Mouse (Mus musculus): Measurements from ENCODE around the gene Sik1.

The Sik1 gene

GRCm38 (mm10) chr17:31854770-31855596 is 621 bp downstream of the Sik1 start:
- peak; percentile 61 to 66 for DNase-seq

- DNase-seq, result peak; percentile 48 to 53
Observed at GRCm38 (mm10) chr17:31853448-31854188, 2.0 kb downstream of the Sik1 start.

GRCm38 (mm10) chr17:31852782-31853447 is 2.7 kb downstream of the Sik1 start:
- peak; percentile 14 to 22 for DNase-seq

- DNase-seq, result no peak
Observed at GRCm38 (mm10) chr17:31851816-31852476, 3.7 kb downstream of the Sik1 start.

GRCm38 (mm10) chr17:31850457-31850980 is 5.1 kb downstream of the Sik1 start:
- no peak for DNase-seq

GRCm38 (mm10) chr17:31846970-31847369 is 8.6 kb downstream of the Sik1 start:
- DNase-seq, result peak; percentile 21 to 23

- peak in 1 of 2 experiments; percentile 22 for DNase-seq
Observed at GRCm38 (mm10) chr17:31846352-31846751, 9.3 kb downstream of the Sik1 start.

- no peak for DNase-seq
Observed at GRCm38 (mm10) chr17:31843891-31844290, 11.7 kb downstream of the Sik1 start.

- peak; percentile 47 to 53 for DNase-seq
Observed at GRCm38 (mm10) chr17:31842930-31843822, 12.4 kb downstream of the Sik1 start.

GRCm38 (mm10) chr17:31841842-31842611 is 13.6 kb downstream of the Sik1 start:
- DNase-seq, result peak in 1 of 2 experiments; percentile 48

- peak; percentile 72 to 74 for DNase-seq
Observed at GRCm38 (mm10) chr17:31841453-31841841, 14.2 kb downstream of the Sik1 start.

- peak; percentile 60 to 64 for DNase-seq
Observed at GRCm38 (mm10) chr17:31840423-31841003, 15.1 kb downstream of the Sik1 start.

- DNase-seq, result no peak
Observed at GRCm38 (mm10) chr17:31836772-31837171, 18.8 kb downstream of the Sik1 start.

- no peak for DNase-seq
Observed at GRCm38 (mm10) chr17:31836264-31836607, 19.4 kb downstream of the Sik1 start.

- peak; percentile 54 for DNase-seq
Observed at GRCm38 (mm10) chr17:31835528-31836263, 19.9 kb downstream of the Sik1 start.

GRCm38 (mm10) chr17:31834320-31835065 is 21.1 kb downstream of the Sik1 start:
- peak in 1 of 2 experiments; percentile 20 for DNase-seq

GRCm38 (mm10) chr17:31833752-31834151 is 21.9 kb downstream of the Sik1 start:
- peak; percentile 40 to 50 for DNase-seq

GRCm38 (mm10) chr17:31832577-31832964 is 23.0 kb downstream of the Sik1 start:
- no peak for DNase-seq
